Mouse (Mus musculus): ENCODE measurements around the gene Rasgef1b. TPM values are rescaled to one million over a fixed set of nuclear protein-coding genes. Genes with fewer than 3 reads are reported as not detected.

The Rasgef1b gene
- polyA plus RNA-seq, 1 experiment: 4.5 TPM

- H3K4me3 ChIP-seq (ENCODE audit: control insufficient read depth, insufficient read depth, low read length): no peak overlapping the region
- H3K27ac ChIP-seq (ENCODE audit: control insufficient read depth, insufficient read depth, low read length): no peak overlapping the region
- TF ChIP-seq POLR2A (IDR thresholded peaks at IDR 0.05; ENCODE audit: control insufficient read depth, extremely low read depth, insufficient read depth, low read length, poor library complexity): no peak
- TF ChIP-seq CTCF (IDR thresholded peaks at IDR 0.05; ENCODE audit: borderline replicate concordance, control insufficient read depth, extremely low read depth, insufficient read depth, low read length, poor library complexity): no peak
- H3K36me3 ChIP-seq (ENCODE audit: control insufficient read depth, insufficient read depth, low read length): no peaks in the 10 kb centered on the region
- 93% methylated on average over 10 of the region's 10 CpGs for WGBS
- H3K4me1 ChIP-seq (replicated peaks; ENCODE audit: control insufficient read depth, insufficient read depth, low read length): no peaks in the 10 kb centered on the region
- no peaks in the 10 kb centered on the region for H3K27me3 ChIP-seq (ENCODE audit: control insufficient read depth, insufficient read depth, low read length)
- no peak for DNase-seq
Observed at GRCm38 (mm10) chr5:99292287-99292851, 436.5 kb downstream of the Rasgef1b start.

- Histone ChIP-seq H3K27ac (ENCODE audit: control insufficient read depth, insufficient read depth, low read length) (no peak overlapping the region), H3K4me3 (ENCODE audit: control insufficient read depth, insufficient read depth, low read length) (no peak overlapping the region), H3K27me3 (ENCODE audit: control insufficient read depth, insufficient read depth, low read length) (no peaks in the 10 kb centered on the region), H3K36me3 (ENCODE audit: control insufficient read depth, insufficient read depth, low read length) (no peaks in the 10 kb centered on the region), H3K4me1 (replicated peaks; ENCODE audit: control insufficient read depth, insufficient read depth, low read length) (no peaks in the 10 kb centered on the region)
- WGBS: 20% methylated on average over 12 of the region's 12 CpGs
- TF ChIP-seq POLR2A (IDR thresholded peaks at IDR 0.05; ENCODE audit: control insufficient read depth, extremely low read depth, insufficient read depth, low read length, poor library complexity): no peak
- TF ChIP-seq CTCF (IDR thresholded peaks at IDR 0.05; ENCODE audit: borderline replicate concordance, control insufficient read depth, extremely low read depth, insufficient read depth, low read length, poor library complexity): no peak
- DNase-seq: no peak
Observed at GRCm38 (mm10) chr5:99291084-99291830, 437.6 kb downstream of the Rasgef1b start.

- 93% methylated on average over 4 of the region's 4 CpGs for WGBS
- Histone ChIP-seq H3K27ac (ENCODE audit: control insufficient read depth, insufficient read depth, low read length) (no peak overlapping the region), H3K4me1 (replicated peaks; ENCODE audit: control insufficient read depth, insufficient read depth, low read length) (no peaks in the 10 kb centered on the region)
Observed at GRCm38 (mm10) chr5:99288262-99288661, 440.6 kb downstream of the Rasgef1b start.

GRCm38 (mm10) chr5:99287647-99288185, 441.1 kb downstream of the Rasgef1b start:
- no peak overlapping the region for H3K27ac ChIP-seq (ENCODE audit: control insufficient read depth, insufficient read depth, low read length)
- DNase-seq: no peak
- no peaks in the 10 kb centered on the region for H3K27me3 ChIP-seq (ENCODE audit: control insufficient read depth, insufficient read depth, low read length)
- H3K4me3 ChIP-seq (ENCODE audit: control insufficient read depth, insufficient read depth, low read length): no peak overlapping the region
- whole genome bisulfite sequencing: 94% methylated on average over 6 of the region's 6 CpGs
- no peak for TF ChIP-seq CTCF (IDR thresholded peaks at IDR 0.05; ENCODE audit: borderline replicate concordance, control insufficient read depth, extremely low read depth, insufficient read depth, low read length, poor library complexity)
- no peak for TF ChIP-seq POLR2A (IDR thresholded peaks at IDR 0.05; ENCODE audit: control insufficient read depth, extremely low read depth, insufficient read depth, low read length, poor library complexity)
- no peaks in the 10 kb centered on the region for H3K36me3 ChIP-seq (ENCODE audit: control insufficient read depth, insufficient read depth, low read length)
- H3K4me1 ChIP-seq (replicated peaks; ENCODE audit: control insufficient read depth, insufficient read depth, low read length): no peaks in the 10 kb centered on the region

More at GRCm38 (mm10) chr5:99288262-99288661, 440.6 kb downstream of the Rasgef1b start:
- H3K36me3 ChIP-seq (ENCODE audit: control insufficient read depth, insufficient read depth, low read length): no peaks in the 10 kb centered on the region
- H3K27me3 ChIP-seq (ENCODE audit: control insufficient read depth, insufficient read depth, low read length): no peaks in the 10 kb centered on the region
- TF ChIP-seq POLR2A (IDR thresholded peaks at IDR 0.05; ENCODE audit: control insufficient read depth, extremely low read depth, insufficient read depth, low read length, poor library complexity): no peak
- no peak for TF ChIP-seq CTCF (IDR thresholded peaks at IDR 0.05; ENCODE audit: borderline replicate concordance, control insufficient read depth, extremely low read depth, insufficient read depth, low read length, poor library complexity)
- H3K4me3 ChIP-seq (ENCODE audit: control insufficient read depth, insufficient read depth, low read length): no peak overlapping the region
- no peak for DNase-seq

GRCm38 (mm10) chr5:99286575-99286974, 442.3 kb downstream of the Rasgef1b start:
- H3K27me3 ChIP-seq (ENCODE audit: control insufficient read depth, insufficient read depth, low read length): no peaks in the 10 kb centered on the region

GRCm38 (mm10) chr5:99286024-99286423, 442.8 kb downstream of the Rasgef1b start:
- no peak overlapping the region for H3K27ac ChIP-seq (ENCODE audit: control insufficient read depth, insufficient read depth, low read length)

More at GRCm38 (mm10) chr5:99286575-99286974, 442.3 kb downstream of the Rasgef1b start:
- Histone ChIP-seq H3K27ac (ENCODE audit: control insufficient read depth, insufficient read depth, low read length) (no peak overlapping the region), H3K36me3 (ENCODE audit: control insufficient read depth, insufficient read depth, low read length) (no peaks in the 10 kb centered on the region), H3K4me3 (ENCODE audit: control insufficient read depth, insufficient read depth, low read length) (no peak overlapping the region), H3K4me1 (replicated peaks; ENCODE audit: control insufficient read depth, insufficient read depth, low read length) (no peaks in the 10 kb centered on the region)
- DNase-seq: no peak
- no peak for TF ChIP-seq CTCF (IDR thresholded peaks at IDR 0.05; ENCODE audit: borderline replicate concordance, control insufficient read depth, extremely low read depth, insufficient read depth, low read length, poor library complexity)
- TF ChIP-seq POLR2A (IDR thresholded peaks at IDR 0.05; ENCODE audit: control insufficient read depth, extremely low read depth, insufficient read depth, low read length, poor library complexity): no peak
- 90% methylated on average over 6 of the region's 6 CpGs for WGBS

More at GRCm38 (mm10) chr5:99286024-99286423, 442.8 kb downstream of the Rasgef1b start:
- no peak overlapping the region for H3K4me3 ChIP-seq (ENCODE audit: control insufficient read depth, insufficient read depth, low read length)
- no peaks in the 10 kb centered on the region for H3K27me3 ChIP-seq (ENCODE audit: control insufficient read depth, insufficient read depth, low read length)
- no peaks in the 10 kb centered on the region for H3K4me1 ChIP-seq (replicated peaks; ENCODE audit: control insufficient read depth, insufficient read depth, low read length)
- DNase-seq: no peak
- H3K36me3 ChIP-seq (ENCODE audit: control insufficient read depth, insufficient read depth, low read length): no peaks in the 10 kb centered on the region
- TF ChIP-seq POLR2A (IDR thresholded peaks at IDR 0.05; ENCODE audit: control insufficient read depth, extremely low read depth, insufficient read depth, low read length, poor library complexity): no peak
- TF ChIP-seq CTCF (IDR thresholded peaks at IDR 0.05; ENCODE audit: borderline replicate concordance, control insufficient read depth, extremely low read depth, insufficient read depth, low read length, poor library complexity): no peak
- 92% methylated on average over 6 of the region's 6 CpGs for WGBS
